Mouse (Mus musculus): ENCODE results near the gene A930033H14Rik. TPM values are rescaled to one million over a fixed set of nuclear protein-coding genes. Genes with fewer than 3 reads are reported as not detected.

Gene A930033H14Rik
- polyA plus RNA-seq (2012; ENCODE audit: low replicate concordance), result 0.58 and 0.63 TPM in 2 replicates

DNA sequence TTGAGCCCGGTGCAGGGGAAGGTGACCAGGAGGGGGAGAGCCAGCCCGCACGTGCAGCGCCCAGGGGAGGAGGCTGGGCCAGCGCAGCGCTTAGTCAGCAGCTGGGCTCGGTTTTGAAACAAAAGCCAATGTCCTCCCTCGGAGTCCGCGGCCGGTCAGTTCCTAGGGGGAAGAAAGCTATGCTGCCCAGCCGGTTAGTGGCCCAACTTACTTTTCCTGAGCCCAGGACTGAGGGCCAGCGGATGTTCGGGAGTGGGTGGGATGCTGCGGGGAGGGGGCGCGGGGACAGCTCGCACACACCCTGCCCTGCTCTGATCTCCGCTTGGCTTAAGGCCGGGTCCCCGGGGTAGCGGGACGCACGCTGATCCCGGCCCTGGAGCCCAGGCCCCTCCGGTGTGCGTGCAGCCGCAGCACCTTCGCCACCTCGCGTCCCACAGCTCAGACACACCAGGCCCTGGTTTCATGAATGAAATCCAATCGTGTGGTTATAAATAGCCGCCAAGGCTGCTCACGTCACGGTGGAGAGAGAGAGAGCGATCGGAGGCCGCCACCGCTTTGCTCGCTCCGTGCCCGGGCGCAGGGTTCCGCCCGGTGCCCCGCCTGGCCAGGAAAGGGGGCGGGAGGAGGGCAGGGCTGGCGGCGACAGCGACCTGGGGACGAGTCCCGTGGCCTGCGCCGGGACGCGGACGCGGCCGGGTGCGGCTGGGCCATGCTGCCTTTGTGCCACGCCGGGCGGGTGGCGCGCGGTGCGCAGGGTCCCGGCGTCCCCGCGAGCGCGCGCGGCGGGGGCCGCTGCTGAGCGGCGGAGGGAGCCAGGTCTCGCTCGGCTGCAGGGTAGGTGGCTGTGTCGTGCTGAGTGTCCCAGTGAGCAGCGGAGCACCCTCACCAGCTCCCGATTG lies at the start of gene A930033H14Rik:
TSS of gene A930033H14Rik (minus strand) at position 557 of the 899 bp plus-strand sequence.

Other genes with a start within 250 kb of the A930033H14Rik start
- gene Rhobtb1, start 61.7 kb downstream of the A930033H14Rik start, polyA plus RNA-seq (2012; ENCODE audit: low replicate concordance), result 2.4 and 5.0 TPM in 2 replicates
- gene Cdk1, start 139.8 kb upstream of the A930033H14Rik start, polyA plus RNA-seq (2012; ENCODE audit: low replicate concordance), result 0.64 and 17.2 TPM in 2 replicates
- 0.18 and 0.25 TPM in 2 replicates for gene Ank3, start 185.7 kb upstream of the A930033H14Rik start, polyA plus RNA-seq (2012; ENCODE audit: low replicate concordance)

Measured in hematopoietic multipotent progenitor cell, adult 10-12 weeks (in vitro differentiated cells).